Mouse (Mus musculus) forebrain, embryonic 11.5 days (tissue): ENCODE measurements around the gene Ahnak2. TPM values are rescaled to one million over a fixed set of nuclear protein-coding genes. Genes with fewer than 3 reads are reported as not detected.

Source experiments
- ATAC-seq: fragments of 200-750 bp; cut with Nextera tagmentation; replicated peaks from 2 replicates; pipeline ENCODE4 v1.8.0; 2017; ENCODE audit warnings: moderate TSS enrichment; ENCODE audit not compliant: low FRiP score
- DNase-seq: peaks from one replicate; pipeline ENCODE4 v3.0.0-alpha.2; 2017; ENCODE audit warnings: low spot score
- H3K27ac ChIP-seq: fragments of 300-500 bp; sonication (generic); 2 replicates; pipeline ENCODE4 v1.5.1; 2014; ENCODE audit warnings: low read depth, low read length
- H3K27me3 ChIP-seq: fragments of 300-500 bp; sonication (generic); 2 replicates; pipeline ENCODE4 v1.6.1; 2014; ENCODE audit warnings: mild to moderate bottlenecking, low read length, mixed read lengths; ENCODE audit not compliant: control insufficient read depth, insufficient read depth
- H3K36me3 ChIP-seq: fragments of 300-500 bp; sonication (generic); 2 replicates; pipeline ENCODE4 v1.6.1; 2014; ENCODE audit warnings: mild to moderate bottlenecking, low read length, moderate library complexity, mixed read lengths; ENCODE audit not compliant: control insufficient read depth, insufficient read depth
- H3K4me1 ChIP-seq: fragments of 300-500 bp; sonication (generic); replicated peaks from 2 replicates; pipeline ENCODE4 v1.6.1; 2014; ENCODE audit warnings: low read length, mixed read lengths; ENCODE audit not compliant: control insufficient read depth, insufficient read depth
- H3K4me2 ChIP-seq: fragments of 300-500 bp; sonication (generic); 2 replicates; pipeline ENCODE4 v1.6.1; 2014; ENCODE audit warnings: low read depth, mild to moderate bottlenecking, low read length, moderate library complexity, mixed read lengths; ENCODE audit not compliant: severe bottlenecking
- H3K4me3 ChIP-seq: fragments of 300-500 bp; sonication (generic); 2 replicates; pipeline ENCODE4 v1.5.1; 2014; ENCODE audit warnings: low read depth, low read length
- H3K9ac ChIP-seq: fragments of 300-500 bp; sonication (generic); 2 replicates; pipeline ENCODE4 v1.6.1; 2014; ENCODE audit warnings: low read length
- H3K9me3 ChIP-seq: fragments of 300-500 bp; sonication (generic); 2 replicates; pipeline ENCODE4 v1.6.1; 2016; ENCODE audit warnings: low read length, mixed read lengths; ENCODE audit not compliant: control insufficient read depth
- WGBS: fragments of 180-500 bp; shearing (Covaris S2); extraction: QIAGEN DNeasy Blood & Tissue Kit; methylation state at CpG from one replicate; pipeline ENCODE4 v1.1.7; 2014; 5-methylcytosine and 5-hydroxymethylcytosine counted together
- polyA plus RNA-seq: library from polyadenylated mRNA; unstranded; fragments of >200 nt; fragmentation: Nextera tagmentation; extraction: Ambion mirVana; gene quantifications from 2 replicates; pipeline ENCODE4 v1.2.1, GENCODE M21; 2014

Ahnak2 gene
- polyA plus RNA-seq, 1 experiment from 2014 or later = 0.08 TPM

GRCm38 (mm10) chr12:112795466-112796104 is 6.9 kb downstream of the Ahnak2 start:
- H3K36me3 ChIP-seq = no peaks in the 10 kb centered on the region
- WGBS = 72% methylated on average over 18 of the region's 18 CpGs
- no peak overlapping the region for H3K4me2 ChIP-seq
- no peak for DNase-seq
- no peaks in the 10 kb centered on the region for H3K9me3 ChIP-seq
- ATAC-seq = no peak
- no peak overlapping the region for H3K4me3 ChIP-seq
- no peaks in the 10 kb centered on the region for H3K4me1 ChIP-seq
- no peak overlapping the region for H3K27ac ChIP-seq
- H3K9ac ChIP-seq = no peak overlapping the region
- H3K27me3 ChIP-seq = peaks cover 1% of the 10 kb centered on the region

DNA sequence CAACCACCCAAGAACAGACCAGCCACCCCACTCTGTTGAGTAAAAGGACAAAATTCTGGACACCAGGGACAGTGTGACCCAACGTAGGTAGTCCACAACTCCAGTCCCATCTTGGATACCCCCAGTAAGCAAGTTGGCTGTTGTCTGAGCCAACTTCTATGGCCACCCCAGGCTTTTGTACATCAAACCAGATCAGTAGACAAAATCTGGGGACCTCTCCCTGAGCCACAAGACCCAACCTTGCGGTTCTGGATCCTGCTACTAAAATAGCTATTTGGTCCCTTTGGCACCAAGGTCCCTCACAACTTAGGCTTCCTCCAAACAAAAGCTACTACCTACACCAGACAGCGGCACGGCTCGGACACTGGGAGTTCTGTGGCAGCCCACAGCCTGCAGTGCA is 7.5 kb downstream of the Ahnak2 start:
- H3K27me3 ChIP-seq = no peaks in the 10 kb centered on the region; the same call in 1 of the 2 replicates
- 84% methylated on average over 5 of the region's 5 CpGs for WGBS

GRCm38 (mm10) chr12:112794356-112794816 is 8.1 kb downstream of the Ahnak2 start:
- Histone ChIP-seq H3K4me1 (no peaks in the 10 kb centered on the region), H3K4me2 (no peak overlapping the region), H3K9ac (no peak overlapping the region), H3K36me3 (no peaks in the 10 kb centered on the region), H3K9me3 (no peaks in the 10 kb centered on the region), H3K27ac (no peak overlapping the region), H3K27me3 (no peaks in the 10 kb centered on the region; the same call in 1 of the 2 replicates), H3K4me3 (no peak overlapping the region)
- ATAC-seq (no peak), DNase-seq (no peak)
- 35% methylated on average over 7 of the region's 7 CpGs for WGBS

More for the DNA sequence above, 7.5 kb downstream of the Ahnak2 start:
- Histone ChIP-seq H3K9ac (no peak overlapping the region), H3K4me1 (no peaks in the 10 kb centered on the region), H3K4me2 (no peak overlapping the region), H3K9me3 (no peaks in the 10 kb centered on the region), H3K36me3 (no peaks in the 10 kb centered on the region), H3K27ac (no peak overlapping the region), H3K4me3 (no peak overlapping the region)
- DNase-seq = no peak
- ATAC-seq = no peak

- Histone ChIP-seq H3K4me1 (no peaks in the 10 kb centered on the region), H3K4me2 (no peak overlapping the region), H3K9ac (no peak overlapping the region), H3K36me3 (no peaks in the 10 kb centered on the region), H3K27me3 (no peaks in the 10 kb centered on the region; the same call in 1 of the 2 replicates), H3K27ac (no peak overlapping the region), H3K9me3 (no peaks in the 10 kb centered on the region), H3K4me3 (no peak overlapping the region)
- ATAC-seq = no peak
- no peak for DNase-seq
- 81% methylated on average over 13 of the region's 13 CpGs for WGBS
Measured at GRCm38 (mm10) chr12:112793601-112794355, 8.7 kb downstream of the Ahnak2 start.

- H3K4me3 ChIP-seq = no peak overlapping the region
- ATAC-seq (no peak), DNase-seq (no peak)
- H3K9ac ChIP-seq = no peak overlapping the region
- WGBS = 77% methylated on average over 8 of the region's 8 CpGs
- H3K4me2 ChIP-seq = no peak overlapping the region
- H3K4me1 ChIP-seq = no peaks in the 10 kb centered on the region
- H3K27ac ChIP-seq = no peak overlapping the region
- no peaks in the 10 kb centered on the region for H3K27me3 ChIP-seq
- no peaks in the 10 kb centered on the region for H3K9me3 ChIP-seq
- H3K36me3 ChIP-seq = no peaks in the 10 kb centered on the region
Measured at GRCm38 (mm10) chr12:112791026-112791425, 11.4 kb downstream of the Ahnak2 start.

DNA sequence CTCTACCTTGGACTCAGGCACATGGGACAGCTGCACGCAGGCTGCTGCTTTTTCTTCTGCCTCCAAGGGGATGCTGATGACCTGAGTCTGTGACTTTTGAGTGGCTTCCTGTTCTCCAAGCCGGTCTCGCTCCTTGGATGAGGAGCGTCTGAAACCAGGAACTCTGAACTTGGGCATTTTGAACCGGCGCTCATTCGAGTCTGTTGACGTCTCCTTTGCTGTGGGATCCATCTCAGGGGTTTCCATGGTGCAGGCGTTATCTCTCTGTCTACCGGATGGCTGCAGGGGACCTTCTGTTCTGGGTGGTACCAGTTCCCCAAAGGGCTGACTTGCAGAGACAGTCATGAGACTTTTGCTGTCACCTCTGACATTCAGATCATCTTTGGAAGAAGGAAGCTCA is 28.0 kb downstream of the Ahnak2 start:
- no peak for ATAC-seq
- 97% methylated on average over 10 of the region's 10 CpGs for WGBS
- H3K36me3 ChIP-seq = no peaks in the 10 kb centered on the region
- DNase-seq = peak; percentile 19
- no peak overlapping the region for H3K27ac ChIP-seq
- H3K4me1 ChIP-seq = no peaks in the 10 kb centered on the region
- H3K27me3 ChIP-seq = no peaks in the 10 kb centered on the region
- peaks cover 4% of the 10 kb centered on the region; the same call in 1 of the 2 replicates for H3K9me3 ChIP-seq
- H3K9ac ChIP-seq = no peak overlapping the region
- H3K4me2 ChIP-seq = no peak overlapping the region
- H3K4me3 ChIP-seq = no peak overlapping the region

GRCm38 (mm10) chr12:112774026-112774425 is 28.4 kb downstream of the Ahnak2 start:
- Histone ChIP-seq H3K36me3 (no peaks in the 10 kb centered on the region), H3K27me3 (no peaks in the 10 kb centered on the region), H3K9ac (no peak overlapping the region), H3K4me3 (no peak overlapping the region), H3K9me3 (peaks cover 4% of the 10 kb centered on the region; the same call in 1 of the 2 replicates), H3K27ac (no peak overlapping the region), H3K4me1 (no peaks in the 10 kb centered on the region), H3K4me2 (no peak overlapping the region)
- ATAC-seq = no peak
- peak; percentile 26 for DNase-seq
- 84% methylated on average over 6 of the region's 6 CpGs for WGBS

DNA sequence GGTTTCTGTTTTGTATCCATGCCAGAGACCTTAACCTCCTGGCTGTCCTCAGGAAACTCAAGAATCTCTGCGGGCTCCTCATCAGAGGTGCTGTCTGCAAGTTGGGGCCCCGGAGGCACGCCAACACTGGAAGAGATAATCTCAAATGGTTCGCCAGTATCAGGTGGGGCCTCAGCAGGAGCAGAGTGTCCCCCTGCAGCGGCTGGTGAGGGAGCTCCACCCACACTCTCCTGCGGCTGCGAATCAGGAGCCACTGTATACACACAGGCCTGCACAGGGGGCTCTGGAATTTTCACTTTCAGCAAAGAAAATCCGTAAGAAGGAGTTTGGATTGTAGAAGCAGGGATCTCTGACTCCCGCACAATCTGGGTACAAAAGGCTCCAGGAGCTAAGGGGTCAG is 29.1 kb downstream of the Ahnak2 start:
- Histone ChIP-seq H3K9ac (no peak overlapping the region), H3K27me3 (no peaks in the 10 kb centered on the region), H3K4me1 (no peaks in the 10 kb centered on the region), H3K9me3 (peaks cover 4% of the 10 kb centered on the region; the same call in 1 of the 2 replicates), H3K36me3 (no peaks in the 10 kb centered on the region), H3K4me2 (no peak overlapping the region), H3K4me3 (no peak overlapping the region), H3K27ac (no peak overlapping the region)
- DNase-seq (no peak), ATAC-seq (no peak)
- 37% methylated on average over 9 of the region's 9 CpGs for WGBS
